Mouse (Mus musculus): ENCODE results near the gene Dclk3. TPM values are rescaled to one million over a fixed set of nuclear protein-coding genes. Genes with fewer than 3 reads are reported as not detected.

Gene Dclk3
- total RNA-seq, 4 experiments from 2014 or later = 51.1 to 57.2 (median 55.9) TPM

DNA sequence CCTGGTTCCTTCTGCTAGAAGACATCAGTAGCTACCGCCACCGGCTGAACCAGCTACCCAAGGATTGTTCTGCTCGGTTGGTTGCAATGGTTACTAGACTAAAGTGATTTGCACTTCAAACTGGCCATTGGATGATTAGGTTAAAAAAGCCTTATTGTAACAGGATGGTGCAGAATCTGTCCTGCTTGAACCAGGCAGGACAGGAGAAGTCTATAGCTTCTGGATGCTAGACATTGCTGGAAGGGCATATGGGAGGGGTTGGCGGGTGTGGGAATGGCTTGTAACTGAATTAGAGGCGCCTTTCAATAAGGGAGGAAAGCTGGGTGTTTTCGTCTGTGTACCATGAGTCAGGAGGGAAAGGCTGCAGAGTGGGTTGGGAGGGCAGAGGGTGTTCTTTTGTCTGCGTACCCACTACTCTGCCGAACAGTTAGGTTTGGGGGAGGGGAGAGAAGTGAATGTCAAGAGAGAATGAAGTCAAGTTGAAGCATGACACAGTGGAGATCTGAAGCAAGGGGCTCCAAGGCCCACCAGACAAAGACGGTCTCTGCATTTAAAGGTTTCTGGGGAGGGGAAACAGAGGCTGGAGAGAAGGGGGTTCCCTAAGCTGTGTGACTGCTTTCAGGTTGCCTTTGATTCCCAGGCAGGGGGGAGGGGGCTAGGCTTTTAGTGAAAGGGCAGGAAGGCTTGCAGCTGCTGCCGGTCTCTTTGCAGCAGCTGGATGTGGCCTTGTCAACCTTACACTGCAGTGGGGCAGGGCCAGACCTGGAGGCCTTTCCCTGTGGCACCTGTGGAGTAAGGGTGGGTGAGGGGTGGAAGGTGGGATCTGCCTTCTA lies 48.0 kb downstream of the Dclk3 start:
- DNase-seq (ENCODE audit: low spot score in 2 of 2) = no peak

DNA sequence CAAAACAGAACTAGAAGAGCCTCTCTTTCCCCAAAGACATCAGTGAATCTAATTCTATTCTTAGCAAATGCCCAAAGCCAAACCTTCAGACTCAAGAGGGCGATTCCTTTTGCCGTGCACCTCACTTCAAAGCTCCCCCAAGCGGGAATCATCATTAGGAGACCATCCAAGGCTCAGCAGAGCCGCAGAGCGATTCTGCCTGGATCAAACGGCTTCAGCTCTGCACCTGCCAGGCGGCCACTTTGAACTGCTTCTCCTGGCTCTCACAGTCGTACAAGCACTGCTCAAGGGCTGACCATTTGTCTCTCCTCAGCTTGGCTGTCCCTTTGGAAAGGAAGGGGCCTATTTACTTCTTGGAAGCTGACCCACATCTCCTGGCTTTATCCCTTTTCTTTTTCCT lies 51.7 kb downstream of the Dclk3 start:
- no peak for DNase-seq (ENCODE audit: low spot score in 2 of 2)

DNA sequence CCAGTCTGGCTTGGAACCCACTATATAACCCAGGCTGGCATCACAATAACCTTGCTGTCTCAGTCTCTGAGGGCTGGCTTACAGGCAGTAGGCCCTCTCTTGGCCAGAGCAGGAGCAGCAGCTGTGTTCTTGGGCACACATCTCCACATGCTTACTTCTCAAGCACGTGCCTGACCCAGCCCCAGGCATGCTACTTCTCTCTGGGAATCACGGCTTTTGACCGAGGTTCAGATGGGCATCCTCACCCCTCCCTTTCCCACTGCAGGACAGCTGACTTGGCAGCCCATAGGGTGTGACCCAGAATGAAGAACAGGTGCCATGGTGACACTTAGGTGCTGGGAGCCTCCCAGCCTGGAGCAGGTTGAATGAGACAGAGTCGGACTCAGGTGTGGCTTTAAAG lies 52.4 kb downstream of the Dclk3 start:
- DNase-seq (ENCODE audit: low spot score in 2 of 2) = no peak

DNA sequence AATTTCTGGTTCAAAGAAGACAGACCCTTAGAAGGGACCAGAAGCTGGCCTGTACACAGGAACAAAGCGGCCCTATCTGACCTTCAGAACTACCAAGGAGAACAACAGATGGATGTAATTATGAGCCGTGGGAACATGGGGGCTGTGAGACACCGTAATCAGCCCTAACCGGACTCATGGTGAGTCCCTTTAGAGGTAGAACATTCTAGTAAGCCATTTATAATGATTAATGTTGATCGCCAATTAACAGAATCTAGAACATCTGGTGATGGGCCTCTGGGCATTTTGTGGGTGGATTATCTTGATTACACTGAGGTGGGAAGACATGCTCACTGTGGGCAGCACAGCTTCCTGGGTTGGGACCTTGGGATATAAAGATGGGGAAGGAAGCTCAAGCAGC lies 54.6 kb downstream of the Dclk3 start:
- no peak for DNase-seq (ENCODE audit: low spot score in 2 of 2)

DNA sequence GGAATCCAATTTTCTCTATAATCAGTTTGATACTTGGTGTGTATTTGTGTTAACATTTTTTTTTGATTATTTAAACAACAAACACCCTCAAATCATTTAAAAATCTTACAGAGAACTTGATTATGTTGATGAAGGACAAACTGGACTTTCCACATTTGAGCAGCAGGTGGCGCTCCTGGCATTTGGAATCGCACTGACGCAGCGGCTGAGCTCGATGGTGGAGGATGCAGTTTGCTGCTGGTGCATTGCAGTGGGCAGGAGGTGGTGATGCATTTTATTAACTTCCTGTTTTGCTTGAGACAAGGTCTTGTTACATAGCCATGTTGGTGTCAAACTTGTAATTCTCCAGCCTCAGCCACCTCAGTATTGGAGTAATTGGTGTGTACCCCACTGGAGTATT lies 56.7 kb downstream of the Dclk3 start:
- DNase-seq (ENCODE audit: low spot score in 2 of 2) = peak in 1 of 2 experiments; percentile 73

DNA sequence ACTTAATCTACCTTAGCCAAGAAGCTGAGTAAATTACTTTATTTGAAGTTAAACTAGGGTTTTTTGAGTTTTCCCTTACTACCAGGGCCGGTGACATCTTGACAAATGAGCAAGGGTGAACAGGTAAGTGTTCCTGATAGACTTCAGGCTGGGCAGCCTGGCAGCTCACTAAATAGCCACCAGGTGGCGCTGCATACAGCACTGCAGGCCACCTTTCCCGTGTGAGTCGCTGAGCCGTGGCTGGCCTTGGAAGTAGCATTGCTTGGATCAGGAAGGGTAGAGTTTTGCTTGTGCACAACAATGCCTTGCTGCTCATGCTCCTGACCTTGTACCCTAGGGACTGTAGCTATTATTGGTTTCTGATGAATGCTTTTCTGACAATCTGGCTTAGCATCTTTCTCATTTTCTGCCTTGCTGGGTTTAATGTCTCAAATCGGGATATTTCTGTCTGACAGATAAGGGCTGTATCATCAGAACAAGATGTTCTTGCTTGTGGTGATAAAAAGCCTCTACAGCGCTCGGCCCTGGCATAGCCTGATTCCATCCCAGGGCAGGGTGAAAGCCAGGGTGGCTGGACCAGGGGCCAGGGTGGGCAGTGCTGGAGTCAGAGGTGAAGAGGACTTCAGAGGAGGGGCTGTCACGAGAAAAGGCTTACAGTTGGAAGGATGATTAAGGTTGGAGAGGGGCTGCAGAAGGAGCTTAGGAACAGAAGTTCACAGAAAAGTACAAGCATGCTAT lies 58.4 kb downstream of the Dclk3 start:
- peak in 1 of 2 experiments; percentile 66 for DNase-seq (ENCODE audit: low spot score in 2 of 2)

DNA sequence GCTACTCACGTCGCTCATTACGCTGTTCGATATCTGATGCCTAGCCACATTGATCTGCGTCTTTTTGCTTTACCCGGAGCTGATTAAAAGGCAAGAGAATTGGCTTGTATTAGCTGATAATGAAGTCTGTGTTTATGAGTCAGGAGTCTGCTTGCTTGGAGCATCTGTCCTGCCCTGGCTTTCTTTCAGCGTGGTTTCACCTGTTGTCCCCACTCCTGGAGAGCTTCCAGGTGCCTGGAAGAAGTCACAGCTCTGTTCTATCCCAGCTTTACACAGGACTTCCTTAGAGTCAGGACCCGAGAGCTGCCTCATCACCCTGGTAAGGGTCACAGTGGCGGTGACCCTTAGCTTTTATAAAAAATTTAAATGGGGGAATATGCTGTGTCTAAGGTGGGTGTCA lies 61.3 kb downstream of the Dclk3 start:
- DNase-seq (ENCODE audit: low spot score in 2 of 2) = no peak

DNA sequence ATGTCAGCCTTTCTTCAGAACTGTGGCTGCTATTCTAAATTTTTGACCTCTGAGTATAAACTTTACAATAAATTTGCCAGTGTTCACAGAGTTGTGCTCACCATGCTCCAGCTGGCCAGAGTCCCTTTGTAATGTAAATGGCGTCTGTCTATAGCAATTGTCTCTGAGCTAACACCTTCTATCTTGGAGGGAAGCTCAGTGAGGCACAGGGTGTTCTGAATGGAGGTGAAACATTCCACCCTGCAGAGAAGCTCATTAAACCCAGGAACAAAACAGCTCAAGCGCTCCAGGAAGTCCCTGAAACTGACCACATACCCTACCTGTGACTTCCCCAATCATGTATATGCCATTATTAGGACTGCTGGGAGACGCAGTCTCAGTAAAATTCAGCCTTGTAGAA lies 67.2 kb downstream of the Dclk3 start:
- DNase-seq (ENCODE audit: low spot score in 2 of 2) = no peak

DNA sequence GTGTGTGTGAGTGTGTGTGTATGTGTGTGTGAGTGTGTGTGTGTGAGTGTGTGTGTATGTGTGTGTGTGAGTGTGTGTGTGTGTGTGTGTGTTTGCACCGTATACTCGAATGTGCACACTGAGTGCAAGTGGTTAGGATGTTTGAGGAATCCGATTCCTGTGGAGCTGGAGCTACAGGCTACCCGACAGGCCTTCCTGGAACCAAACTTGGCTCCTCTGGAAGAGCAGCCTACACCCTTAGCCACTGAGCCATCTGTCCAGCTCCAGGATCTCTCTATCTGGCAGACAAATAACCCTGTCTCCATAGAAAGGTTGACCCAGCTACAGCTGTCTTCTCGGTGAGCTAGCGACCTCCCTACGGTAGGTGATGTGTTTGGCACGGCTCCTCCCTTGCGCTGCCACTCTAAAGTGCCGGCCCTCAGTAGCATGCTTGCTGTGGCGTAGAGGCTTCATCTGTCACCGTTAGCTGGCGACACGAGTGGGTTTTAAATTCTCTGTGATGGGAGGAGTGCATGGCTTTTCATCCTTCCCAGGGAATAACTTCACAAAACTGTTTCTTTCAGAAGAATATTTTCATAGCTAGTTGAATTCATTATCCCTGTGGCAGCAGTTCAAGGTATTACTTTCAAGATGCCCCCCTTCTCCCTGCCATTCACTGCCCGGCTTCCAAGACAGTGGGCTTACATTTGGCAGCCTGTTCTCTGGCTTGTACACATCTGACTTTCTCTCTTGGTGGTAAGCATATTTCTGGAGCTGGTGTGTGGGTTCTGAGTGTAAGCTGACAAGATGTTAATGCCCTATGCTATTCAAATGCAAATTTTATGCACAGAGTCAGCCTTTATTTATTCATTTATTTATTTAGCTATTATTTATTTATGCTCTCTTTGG lies 75.9 kb downstream of the Dclk3 start:
- DNase-seq (ENCODE audit: low spot score in 2 of 2) = no peak

DNA sequence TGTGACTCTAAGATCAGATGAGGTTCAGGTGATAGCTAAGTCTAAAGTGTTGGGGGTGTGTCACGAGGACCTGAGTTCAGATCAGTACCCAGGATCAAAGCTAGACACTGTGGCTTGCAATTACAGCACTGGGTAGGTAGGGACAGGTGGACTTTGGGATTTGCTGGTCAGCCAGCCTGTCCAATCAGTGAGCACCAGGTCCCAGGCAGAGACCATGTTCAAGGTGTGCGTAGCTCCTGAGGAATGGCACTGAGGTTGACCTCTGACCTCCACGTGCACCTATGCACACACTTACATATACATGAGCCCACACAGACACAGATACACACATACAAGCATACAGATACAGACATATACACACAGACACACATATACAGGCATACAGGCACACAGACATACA lies 76.7 kb downstream of the Dclk3 start:
- DNase-seq (ENCODE audit: low spot score in 2 of 2) = no peak

DNA sequence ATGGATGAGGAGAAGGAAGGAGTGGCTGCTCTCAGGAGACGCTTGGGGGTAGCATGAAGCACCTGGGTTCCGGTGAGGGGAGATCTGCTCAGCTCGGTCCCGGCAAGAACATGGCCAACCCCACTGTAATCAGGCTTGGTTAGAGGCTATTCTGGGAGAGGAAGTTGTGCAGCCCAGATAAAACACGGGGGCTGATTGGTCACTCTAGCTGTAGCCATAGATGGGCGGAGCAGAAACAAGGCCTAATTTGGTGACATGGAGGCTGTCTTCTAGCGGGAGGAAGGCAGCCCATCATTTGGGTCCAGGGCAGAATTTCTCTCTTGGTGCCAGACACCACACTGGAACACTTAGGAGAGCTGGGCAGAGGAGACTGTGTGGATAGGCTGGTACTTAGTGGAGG lies 83.3 kb downstream of the Dclk3 start:
- no peak for DNase-seq (ENCODE audit: low spot score in 2 of 2)

DNA sequence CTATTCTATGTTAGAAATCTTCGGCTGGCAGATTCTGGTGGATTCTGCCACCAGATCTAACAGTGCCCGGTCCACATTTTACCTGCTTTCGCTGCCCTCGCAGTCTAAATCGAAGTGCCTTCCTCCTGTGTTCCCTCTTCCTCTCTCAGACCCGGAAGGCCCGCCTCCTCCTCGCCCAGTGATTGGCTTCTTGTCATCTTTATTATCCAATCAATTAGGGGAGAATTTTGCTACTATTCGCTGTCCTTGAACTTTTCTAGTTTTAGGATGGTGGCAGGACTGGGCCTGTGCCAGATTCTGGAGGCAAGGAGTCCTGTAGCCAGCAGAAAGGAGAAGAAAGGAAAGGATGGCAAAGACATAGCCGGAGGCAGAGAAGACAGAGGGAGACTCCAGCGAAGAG lies 84.2 kb downstream of the Dclk3 start:
- no peak for DNase-seq (ENCODE audit: low spot score in 2 of 2)

DNA sequence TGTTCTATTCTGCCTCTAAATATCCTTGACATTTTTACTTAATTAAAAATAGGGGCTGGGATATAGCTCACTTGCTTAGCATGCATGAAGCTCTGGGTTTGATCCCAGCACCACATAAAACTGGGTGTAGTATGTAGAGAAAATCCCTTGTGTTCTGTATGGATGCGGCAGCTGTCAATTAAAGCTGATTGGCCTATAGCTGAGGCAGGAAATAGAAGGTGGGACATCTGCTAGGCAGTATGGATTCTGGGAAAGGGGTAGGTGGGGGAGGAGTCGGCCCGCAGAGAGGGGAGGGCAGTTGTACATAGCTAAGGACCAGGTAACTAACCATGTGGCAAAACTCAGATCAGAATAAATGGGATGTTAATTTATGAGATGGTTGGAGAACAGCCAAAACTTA lies 85.0 kb downstream of the Dclk3 start:
- no peak for DNase-seq (ENCODE audit: low spot score in 2 of 2)

DNA sequence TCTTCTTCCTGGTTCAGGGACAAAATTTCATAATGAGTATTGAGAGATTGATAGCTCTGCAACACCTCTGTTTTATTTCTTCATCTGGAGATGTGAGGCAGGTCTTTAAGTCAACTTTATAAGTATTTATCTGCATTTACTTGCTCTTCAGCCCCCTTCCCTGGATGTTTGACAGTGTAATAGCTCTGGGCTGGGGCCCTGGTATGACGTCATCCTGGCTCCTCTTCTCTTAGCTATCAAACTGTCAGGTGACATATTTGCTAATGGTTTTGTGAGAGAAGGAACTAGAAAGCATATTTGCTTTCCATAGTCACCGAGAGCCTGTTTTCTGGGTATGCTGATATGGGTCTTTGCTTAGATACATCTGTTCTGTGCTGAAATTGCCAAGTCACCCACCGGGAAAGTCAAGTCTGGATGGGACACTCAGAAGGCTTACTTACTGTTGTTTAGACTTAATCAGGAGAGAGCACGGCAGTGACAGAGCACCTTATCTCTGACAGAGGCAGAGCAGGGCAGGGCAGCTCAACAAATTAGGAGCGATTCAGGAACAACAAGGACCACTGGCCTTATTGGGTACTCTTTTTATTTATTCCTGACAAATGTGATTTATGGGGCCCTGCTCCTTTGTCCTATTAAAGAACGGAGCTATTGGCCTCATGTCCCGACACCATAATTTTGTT lies 96.0 kb downstream of the Dclk3 start:
- no peak for DNase-seq (ENCODE audit: low spot score in 2 of 2)

DNA sequence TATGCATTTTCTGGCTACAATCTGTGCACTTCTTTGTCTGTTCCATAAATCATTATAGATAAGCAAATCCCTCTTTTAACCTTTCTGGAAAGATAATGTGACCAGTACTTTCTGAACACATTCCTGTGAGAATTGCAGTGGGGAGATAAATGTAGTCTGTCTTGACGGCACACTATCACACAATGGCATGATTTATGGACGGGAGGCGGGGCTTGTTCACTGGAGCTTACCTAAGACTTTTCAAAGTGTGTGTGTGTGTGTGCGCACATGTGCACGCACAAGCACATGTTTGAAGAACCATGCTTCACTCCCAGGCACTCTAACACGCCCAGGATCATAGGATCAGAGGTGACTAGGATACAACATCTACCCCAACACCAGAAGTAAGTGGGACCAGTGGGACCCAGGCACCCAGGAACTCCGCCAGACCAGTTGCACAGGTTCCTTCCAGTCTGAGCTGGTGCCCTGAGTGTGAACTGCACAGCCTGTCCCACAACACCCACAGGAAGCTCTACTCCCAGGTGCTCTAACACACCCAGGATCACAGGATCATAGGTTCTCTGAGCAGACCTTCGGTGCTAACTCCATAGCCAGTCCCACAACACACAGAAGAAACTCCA lies 96.7 kb downstream of the Dclk3 start:
- no peak for DNase-seq (ENCODE audit: low spot score in 2 of 2)

Other genes with a start within 250 kb of the Dclk3 start
- gene Mlh1, start 167.3 kb upstream of the Dclk3 start, total RNA-seq (2022) = 10 to 100 TPM; 13.1 to 20.9 (median 16.4) TPM
- 10 to 100 TPM; 78.9 to 89.4 (median 83.4) TPM for gene Epm2aip1, start 167.2 kb upstream of the Dclk3 start, total RNA-seq (2022)
- gene Trank1, start 127.3 kb upstream of the Dclk3 start, total RNA-seq (2022) = 100 to 1,000 TPM; 256 to 279 (median 263) TPM